Mouse (Mus musculus) midbrain, embryonic 14.5 days (tissue): ENCODE data around the gene Olfr206. TPM values are rescaled to one million over a fixed set of nuclear protein-coding genes. Genes with fewer than 3 reads are reported as not detected.
"Not testable (repeated sequence)": the region's sequence is repeated elsewhere in the genome, so short reads cannot be mapped to it uniquely, and the experiment has no call there.

Source experiments
- ATAC-seq: fragments of 200-750 bp; cut with Nextera tagmentation; 2 replicates; pipeline ENCODE4 v1.8.0; 2017; ENCODE audit warnings: moderate number of reproducible peaks, moderate library complexity; ENCODE audit not compliant: low FRiP score, low TSS enrichment
- DNase-seq: peaks from one replicate; pipeline ENCODE4 v3.0.0-alpha.2; 2015
- H3K27ac ChIP-seq: fragments of 300-500 bp; sonication (generic); replicated peaks from 2 replicates; pipeline ENCODE4 v1.5.1; 2014; ENCODE audit warnings: mild to moderate bottlenecking, low read depth, low read length, moderate library complexity
- H3K27me3 ChIP-seq: fragments of 300-500 bp; sonication (generic); 2 replicates; pipeline ENCODE4 v1.6.1; 2014; ENCODE audit warnings: low read length, control low read depth, mixed read lengths; ENCODE audit not compliant: control insufficient read depth, insufficient read depth
- H3K36me3 ChIP-seq: fragments of 300-500 bp; sonication (generic); 2 replicates; pipeline ENCODE4 v1.6.1; 2014; ENCODE audit warnings: low read length, control low read depth; ENCODE audit not compliant: control insufficient read depth, insufficient read depth
- H3K4me1 ChIP-seq: fragments of 300-500 bp; sonication (generic); 2 replicates; pipeline ENCODE4 v1.6.1; 2014; ENCODE audit warnings: mild to moderate bottlenecking, antibody characterized with exemption, low read length, control low read depth; ENCODE audit not compliant: control insufficient read depth, insufficient read depth
- H3K4me2 ChIP-seq: fragments of 300-500 bp; sonication (generic); 2 replicates; pipeline ENCODE4 v1.6.1; 2014; ENCODE audit warnings: mild to moderate bottlenecking, low read length, moderate library complexity
- H3K4me3 ChIP-seq: fragments of 300-500 bp; sonication (generic); replicated peaks from 2 replicates; pipeline ENCODE4 v1.5.1; 2014; ENCODE audit warnings: low read depth, low read length
- H3K9ac ChIP-seq: fragments of 300-500 bp; sonication (generic); replicated peaks from 2 replicates; pipeline ENCODE4 v1.6.1; 2014; ENCODE audit warnings: mild to moderate bottlenecking, low read length, moderate library complexity
- H3K9me3 ChIP-seq: fragments of 300-500 bp; sonication (generic); 2 replicates; pipeline ENCODE4 v1.6.1; 2016; ENCODE audit warnings: low read length, control low read depth, mixed read lengths; ENCODE audit not compliant: control insufficient read depth
- WGBS: fragments of 180-500 bp; shearing (Covaris S2); extraction: QIAGEN DNeasy Blood & Tissue Kit; methylation state at CpG from one replicate; pipeline ENCODE4 v1.1.7; 2014; 5-methylcytosine and 5-hydroxymethylcytosine counted together
- polyA plus RNA-seq: library from polyadenylated mRNA; unstranded; fragments of >200 nt; fragmentation: Nextera tagmentation; extraction: Ambion mirVana; gene quantifications from 2 replicates; pipeline ENCODE4 v1.2.1, GENCODE M21; 2014

Olfr206 gene
- not detected in 2 replicates for polyA plus RNA-seq

- DNase-seq (no peak), ATAC-seq (no peak)
- H3K27ac ChIP-seq = no peak within 1 kb of the TSS
- no peaks in the 10 kb centered on the region for H3K27me3 ChIP-seq
- WGBS = 88% methylated on average over 1 of the region's 1 CpGs
- H3K36me3 ChIP-seq = no peaks in the 10 kb centered on the region
- no peak within 1 kb of the TSS for H3K4me3 ChIP-seq
- no peaks in the 10 kb centered on the region for H3K4me1 ChIP-seq
- H3K9ac ChIP-seq = no peak within 1 kb of the TSS
- no peak within 1 kb of the TSS for H3K4me2 ChIP-seq
- no peaks in the 10 kb centered on the region for H3K9me3 ChIP-seq
These were observed at the start of gene Olfr206 for GRCm38 (mm10) chr16:59349146-59349545. Gene Olfr206 (minus strand): TSS chr16:59349246.

- Histone ChIP-seq H3K27me3 (no peaks in the 10 kb centered on the region), H3K4me1 (no peaks in the 10 kb centered on the region), H3K9me3 (no peaks in the 10 kb centered on the region), H3K9ac (no peak overlapping the region), H3K36me3 (no peaks in the 10 kb centered on the region), H3K4me2 (no peak overlapping the region), H3K4me3 (no peak overlapping the region), H3K27ac (no peak overlapping the region)
- WGBS = 73% methylated on average over 3 of the region's 3 CpGs
- ATAC-seq (no peak; the same call in 1 of the 2 replicates), DNase-seq (no peak)
These were observed 44.3 kb upstream of the Olfr206 start for GRCm38 (mm10) chr16:59393300-59393699.

GRCm38 (mm10) chr16:59363893-59364292 is 14.8 kb upstream of the Olfr206 start, which contains the start of gene Olfr209:
Gene Olfr209 (minus strand): TSS chr16:59363993.
- Histone ChIP-seq H3K36me3 (no peaks in the 10 kb centered on the region), H3K4me1 (no peaks in the 10 kb centered on the region), H3K4me3 (no peak within 1 kb of the TSS), H3K9me3 (no peaks in the 10 kb centered on the region), H3K27me3 (no peaks in the 10 kb centered on the region), H3K27ac (no peak within 1 kb of the TSS), H3K4me2 (no peak within 1 kb of the TSS), H3K9ac (no peak within 1 kb of the TSS)
- DNase-seq = no peak
- 81% methylated on average over 2 of the region's 2 CpGs for WGBS
- no peak for ATAC-seq

- Histone ChIP-seq H3K4me1 (no peaks in the 10 kb centered on the region), H3K36me3 (no peaks in the 10 kb centered on the region), H3K27me3 (no peaks in the 10 kb centered on the region), H3K9me3 (no peaks in the 10 kb centered on the region), H3K9ac (no peak within 1 kb of the TSS), H3K27ac (no peak within 1 kb of the TSS), H3K4me3 (no peak within 1 kb of the TSS), H3K4me2 (no peak within 1 kb of the TSS)
- DNase-seq (no peak), ATAC-seq (no peak)
These were observed 18.0 kb downstream of the Olfr206 start, which contains the start of gene Olfr205 for GRCm38 (mm10) chr16:59331038-59331437. Gene Olfr205 (minus strand): TSS chr16:59331138.

DNA sequence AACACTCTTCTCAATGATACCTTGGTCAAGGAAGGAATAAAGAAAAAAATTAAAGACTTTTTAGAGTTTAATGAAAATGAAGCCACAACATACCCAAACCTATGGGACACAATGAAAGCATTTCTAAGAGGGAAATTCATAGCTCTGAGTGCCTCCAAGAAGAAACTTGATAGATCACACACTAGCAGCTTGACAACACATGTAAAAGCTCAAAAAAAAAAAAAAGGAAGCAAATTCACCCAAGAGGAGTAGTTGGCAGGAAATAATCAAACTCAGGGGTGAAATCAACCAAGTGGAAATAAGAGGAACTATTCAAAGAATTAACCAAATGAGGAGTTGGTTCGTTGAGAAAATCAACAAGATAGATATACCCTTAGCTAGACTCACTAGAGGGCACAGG is 25.8 kb downstream of the Olfr206 start:
- H3K4me2 ChIP-seq, DNase-seq, H3K27me3 ChIP-seq, H3K9me3 ChIP-seq, ATAC-seq, H3K4me3 ChIP-seq, H3K9ac ChIP-seq, H3K27ac ChIP-seq, H3K4me1 ChIP-seq, H3K36me3 ChIP-seq: not testable (repeated sequence)
- WGBS = 63% methylated on average over 1 of the region's 1 CpGs

- no peaks in the 10 kb centered on the region for H3K36me3 ChIP-seq
- H3K4me3 ChIP-seq = no peak within 1 kb of the TSS
- no peaks in the 10 kb centered on the region for H3K27me3 ChIP-seq
- no peak within 1 kb of the TSS for H3K27ac ChIP-seq
- no peaks in the 10 kb centered on the region for H3K9me3 ChIP-seq
- ATAC-seq = no peak
- no peak within 1 kb of the TSS for H3K9ac ChIP-seq
- H3K4me2 ChIP-seq = no peak within 1 kb of the TSS
- DNase-seq = no peak
- H3K4me1 ChIP-seq = no peaks in the 10 kb centered on the region
These were observed 30.9 kb downstream of the Olfr206 start, which contains the start of gene Olfr204 for GRCm38 (mm10) chr16:59318148-59318547. Gene Olfr204 (minus strand): TSS chr16:59318248.

DNA sequence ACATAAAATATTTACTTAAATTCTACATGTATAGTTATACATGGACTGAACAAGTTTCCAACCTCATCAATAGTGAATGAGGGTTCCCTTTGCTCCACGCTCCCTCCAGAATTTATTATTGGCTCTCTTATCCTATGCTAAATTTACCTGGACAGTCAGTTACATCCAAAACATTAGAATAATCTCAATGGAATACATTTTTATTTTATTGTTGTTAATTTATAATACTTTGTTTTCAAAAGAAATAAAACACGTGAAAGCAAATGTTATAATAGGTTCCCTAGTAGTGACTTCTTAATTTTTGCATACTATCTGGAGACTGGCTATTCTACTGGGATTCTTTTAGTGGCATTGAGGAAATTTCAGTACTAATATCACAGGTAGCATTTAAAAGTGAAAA is 50.5 kb downstream of the Olfr206 start, which contains the start of gene Olfr203:
TSS of gene Olfr203 (plus strand) at position 301 of the 400 bp plus-strand sequence.
- 88% methylated on average over 2 of the region's 2 CpGs for WGBS

More for the DNA sequence above, 50.5 kb downstream of the Olfr206 start, which contains the start of gene Olfr203:
- Histone ChIP-seq H3K9me3 (no peaks in the 10 kb centered on the region), H3K4me3 (no peak within 1 kb of the TSS), H3K36me3 (no peaks in the 10 kb centered on the region), H3K9ac (no peak within 1 kb of the TSS), H3K4me1 (no peaks in the 10 kb centered on the region), H3K27ac (no peak within 1 kb of the TSS), H3K27me3 (no peaks in the 10 kb centered on the region), H3K4me2 (no peak within 1 kb of the TSS)
- ATAC-seq (no peak), DNase-seq (no peak)

Other genes starting within 250 kb of the Olfr206 start
- gene Olfr193, start 237.4 kb downstream of the Olfr206 start, polyA plus RNA-seq = not detected in 2 replicates
- not detected in 2 replicates for gene Olfr194, start 228.2 kb downstream of the Olfr206 start, polyA plus RNA-seq
- gene Olfr195, start 202.2 kb downstream of the Olfr206 start, polyA plus RNA-seq = not detected in 2 replicates
- gene Olfr196, start 178.8 kb downstream of the Olfr206 start, polyA plus RNA-seq = not detected in 2 replicates
- gene Olfr198, start 145.7 kb downstream of the Olfr206 start, polyA plus RNA-seq = not detected in 2 replicates
- gene Olfr199, start 129.5 kb downstream of the Olfr206 start, polyA plus RNA-seq = not detected in 2 replicates
- not detected in 2 replicates for gene Olfr201, start 76.6 kb downstream of the Olfr206 start, polyA plus RNA-seq
- not detected in 2 replicates for gene Olfr202, start 62.5 kb downstream of the Olfr206 start, polyA plus RNA-seq
- not detected in 2 replicates for gene Olfr203, start 50.4 kb downstream of the Olfr206 start, polyA plus RNA-seq
- not detected in 2 replicates for gene Olfr204, start 31.0 kb downstream of the Olfr206 start, polyA plus RNA-seq
- gene Olfr205, start 18.1 kb downstream of the Olfr206 start, polyA plus RNA-seq = not detected in 2 replicates
- not detected in 2 replicates for gene Olfr209, start 14.7 kb upstream of the Olfr206 start, polyA plus RNA-seq
- gene Gabrr3, start 58.1 kb upstream of the Olfr206 start, polyA plus RNA-seq = 0.08 TPM in 1 of 2 replicates, not detected in the other
- gene Riox2, start 122.5 kb upstream of the Olfr206 start, polyA plus RNA-seq = 10.6 and 12.3 TPM in 2 replicates